Mouse (Mus musculus): ENCODE measurements at regions not wholly inside any gene's neighbourhood (a gene's known extent, or its start where the extent isn't known, plus 50 kb on each side); places are given as distances from the start of the nearest gene placed in this dataset.

- H3K9ac ChIP-seq = no peak overlapping the region
- no peaks in the 10 kb centered on the region for H3K36me3 ChIP-seq
- no peak overlapping the region for H3K4me2 ChIP-seq
- no peak overlapping the region for H3K27ac ChIP-seq
- no peaks in the 10 kb centered on the region for H3K9me3 ChIP-seq (replicated peaks)
- ATAC-seq (replicated peaks; ENCODE audit: insufficient number of reproducible peaks, insufficient read depth, low FRiP score, low read depth) = no peak
- H3K4me3 ChIP-seq = no peak overlapping the region
- no peaks in the 10 kb centered on the region for H3K27me3 ChIP-seq
- 74% methylated on average over 6 of the region's 6 CpGs for WGBS
- H3K4me1 ChIP-seq (replicated peaks) = peaks cover 16% of the 10 kb centered on the region
Observed at GRCm38 (mm10) chr7:136073265-136073799, 357.2 kb upstream of the Mki67 start.

- no peaks in the 10 kb centered on the region for H3K27me3 ChIP-seq
- no peak for ATAC-seq (replicated peaks; ENCODE audit: insufficient number of reproducible peaks, insufficient read depth, low FRiP score, low read depth)
Observed at GRCm38 (mm10) chr7:136074043-136074442, 357.9 kb upstream of the Mki67 start.

GRCm38 (mm10) chr7:136081534-136082252, 365.5 kb upstream of the Mki67 start:
- H3K27me3 ChIP-seq = no peaks in the 10 kb centered on the region
- no peaks in the 10 kb centered on the region for H3K36me3 ChIP-seq
- H3K4me2 ChIP-seq = no peak overlapping the region
- no peak overlapping the region for H3K27ac ChIP-seq
- no peak for ATAC-seq (replicated peaks; ENCODE audit: insufficient number of reproducible peaks, insufficient read depth, low FRiP score, low read depth)
- H3K9me3 ChIP-seq (replicated peaks) = no peaks in the 10 kb centered on the region
- H3K9ac ChIP-seq = no peak overlapping the region
- 0 out of 2 replicates have a peak, but pooled peaks cover 2% of the 10 kb centered on the region for H3K4me1 ChIP-seq (replicated peaks)
- H3K4me3 ChIP-seq = no peak overlapping the region
- 47% methylated on average over 7 of the region's 7 CpGs for WGBS

More at GRCm38 (mm10) chr7:136074043-136074442, 357.9 kb upstream of the Mki67 start:
- Histone ChIP-seq H3K9me3 (replicated peaks) (no peaks in the 10 kb centered on the region), H3K4me3 (no peak overlapping the region), H3K4me2 (no peak overlapping the region), H3K27ac (no peak overlapping the region), H3K4me1 (replicated peaks) (peaks cover 16% of the 10 kb centered on the region), H3K36me3 (no peaks in the 10 kb centered on the region), H3K9ac (no peak overlapping the region)
- WGBS = 49% methylated on average over 2 of the region's 2 CpGs

- no peak overlapping the region for H3K4me2 ChIP-seq
Observed at GRCm38 (mm10) chr7:136082253-136082867, 366.2 kb upstream of the Mki67 start.

GRCm38 (mm10) chr7:136083005-136083404, 366.8 kb upstream of the Mki67 start:
- Histone ChIP-seq H3K9ac (no peak overlapping the region), H3K27ac (no peak overlapping the region), H3K4me3 (no peak overlapping the region), H3K36me3 (no peaks in the 10 kb centered on the region), H3K27me3 (0 out of 2 replicates have a peak, but pooled peaks cover 3% of the 10 kb centered on the region), H3K4me1 (replicated peaks) (0 out of 2 replicates have a peak, but pooled peaks cover 2% of the 10 kb centered on the region), H3K9me3 (replicated peaks) (no peaks in the 10 kb centered on the region), H3K4me2 (no peak overlapping the region)
- 89% methylated on average over 10 of the region's 10 CpGs for WGBS
- no peak for ATAC-seq (replicated peaks; ENCODE audit: insufficient number of reproducible peaks, insufficient read depth, low FRiP score, low read depth)

More at GRCm38 (mm10) chr7:136082253-136082867, 366.2 kb upstream of the Mki67 start:
- H3K27me3 ChIP-seq = 0 out of 2 replicates have a peak, but pooled peaks cover 3% of the 10 kb centered on the region
- H3K27ac ChIP-seq = no peak overlapping the region
- H3K4me1 ChIP-seq (replicated peaks) = 0 out of 2 replicates have a peak, but pooled peaks cover 2% of the 10 kb centered on the region
- no peak for ATAC-seq (replicated peaks; ENCODE audit: insufficient number of reproducible peaks, insufficient read depth, low FRiP score, low read depth)
- H3K9me3 ChIP-seq (replicated peaks) = no peaks in the 10 kb centered on the region
- H3K4me3 ChIP-seq = no peak overlapping the region
- 78% methylated on average over 4 of the region's 4 CpGs for WGBS
- H3K9ac ChIP-seq = no peak overlapping the region
- H3K36me3 ChIP-seq = no peaks in the 10 kb centered on the region

- Histone ChIP-seq H3K4me2 (no peak overlapping the region), H3K27ac (no peak overlapping the region), H3K9ac (no peak overlapping the region), H3K4me3 (no peak overlapping the region), H3K27me3 (0 out of 2 replicates have a peak, but pooled peaks cover 3% of the 10 kb centered on the region), H3K9me3 (replicated peaks) (no peaks in the 10 kb centered on the region), H3K36me3 (no peaks in the 10 kb centered on the region), H3K4me1 (replicated peaks) (0 out of 2 replicates have a peak, but pooled peaks cover 2% of the 10 kb centered on the region)
- no peak for ATAC-seq (replicated peaks; ENCODE audit: insufficient number of reproducible peaks, insufficient read depth, low FRiP score, low read depth)
- WGBS = 49% methylated on average over 14 of the region's 14 CpGs
Observed at GRCm38 (mm10) chr7:136083571-136084342, 367.6 kb upstream of the Mki67 start.

- Histone ChIP-seq H3K27ac (no peak overlapping the region), H3K4me3 (no peak overlapping the region), H3K9me3 (replicated peaks) (no peaks in the 10 kb centered on the region), H3K9ac (no peak overlapping the region), H3K4me1 (replicated peaks) (no peaks in the 10 kb centered on the region), H3K27me3 (0 out of 2 replicates have a peak, but pooled peaks cover 3% of the 10 kb centered on the region), H3K36me3 (no peaks in the 10 kb centered on the region), H3K4me2 (no peak overlapping the region)
- WGBS = 83% methylated on average over 6 of the region's 6 CpGs
- no peak for ATAC-seq (replicated peaks; ENCODE audit: insufficient number of reproducible peaks, insufficient read depth, low FRiP score, low read depth)
Observed at GRCm38 (mm10) chr7:136088785-136089184, 372.6 kb upstream of the Mki67 start.

- no peak overlapping the region for H3K4me2 ChIP-seq
- H3K27ac ChIP-seq = no peak overlapping the region
- H3K36me3 ChIP-seq = no peaks in the 10 kb centered on the region
- no peak overlapping the region for H3K9ac ChIP-seq
- no peaks in the 10 kb centered on the region for H3K27me3 ChIP-seq
- 71% methylated on average over 14 of the region's 14 CpGs for WGBS
- no peak overlapping the region for H3K4me3 ChIP-seq
- no peaks in the 10 kb centered on the region for H3K4me1 ChIP-seq (replicated peaks)
- no peaks in the 10 kb centered on the region for H3K9me3 ChIP-seq (replicated peaks)
- ATAC-seq (replicated peaks; ENCODE audit: insufficient number of reproducible peaks, insufficient read depth, low FRiP score, low read depth) = no peak
Observed at GRCm38 (mm10) chr7:136094681-136095360, 378.7 kb upstream of the Mki67 start.

GRCm38 (mm10) chr7:136104021-136104420, 387.9 kb upstream of the Mki67 start:
- H3K4me3 ChIP-seq = no peak overlapping the region
- no peak overlapping the region for H3K4me2 ChIP-seq
- no peak overlapping the region for H3K27ac ChIP-seq
- H3K9ac ChIP-seq = no peak overlapping the region
- WGBS = 82% methylated on average over 4 of the region's 4 CpGs
- no peaks in the 10 kb centered on the region for H3K27me3 ChIP-seq
- no peaks in the 10 kb centered on the region for H3K4me1 ChIP-seq (replicated peaks)
- no peaks in the 10 kb centered on the region for H3K9me3 ChIP-seq (replicated peaks)
- ATAC-seq (replicated peaks; ENCODE audit: insufficient number of reproducible peaks, insufficient read depth, low FRiP score, low read depth) = no peak
- no peaks in the 10 kb centered on the region for H3K36me3 ChIP-seq

GRCm38 (mm10) chr7:136112163-136112562, 396.0 kb upstream of the Mki67 start:
- 28% methylated on average over 6 of the region's 6 CpGs for WGBS
- ATAC-seq (replicated peaks; ENCODE audit: insufficient number of reproducible peaks, insufficient read depth, low FRiP score, low read depth) = no peak
- H3K4me1 ChIP-seq (replicated peaks) = peaks cover 4% of the 10 kb centered on the region; the same call in 1 of the 2 replicates
- H3K27me3 ChIP-seq = no peaks in the 10 kb centered on the region
- H3K36me3 ChIP-seq = no peaks in the 10 kb centered on the region
- no peaks in the 10 kb centered on the region for H3K9me3 ChIP-seq (replicated peaks)
- H3K27ac ChIP-seq = no peak overlapping the region
- no peak overlapping the region for H3K9ac ChIP-seq
- no peak overlapping the region for H3K4me3 ChIP-seq
- H3K4me2 ChIP-seq = no peak overlapping the region

All from heart, embryonic 15.5 days (tissue).